In genomic region chr2:127539494-127539893, GRCm38 (mm10) we compare ENCODE assay signal across 9 mouse cellular contexts. TPM values are rescaled to one million over a fixed set of nuclear protein-coding genes. Genes with fewer than 3 reads are reported as not detected.
DNase-seq lines count a peak whose midpoint lies in the region; ATAC-seq and TF ChIP-seq lines count a peak whose summit lies in the region.
"Had no signal": no experiment of that assay in that cellular context is flagged by ENCODE, and none has a peak within 500 bp of the region (broad histone marks: within the 10 kb centered on the region; RNA-seq: fewer than 3 reads in every experiment).

No protein-coding gene starts in this region.

- H3K4me3 ChIP-seq in forebrain, postnatal 0 days (ENCODE audit: low read depth, low read length): no peak overlapping the region
- no peak overlapping the region for H3K4me3 ChIP-seq in forebrain, embryonic 11.5 days (ENCODE audit: low read depth, low read length)
- H3K4me3 ChIP-seq: liver, embryonic 15.5 days had no signal

- peaks cover 31% of the 10 kb centered on the region for H3K27me3 ChIP-seq in forebrain, postnatal 0 days (ENCODE audit: insufficient read depth, low read length)
- H3K27me3 ChIP-seq in forebrain, embryonic 11.5 days (ENCODE audit: control insufficient read depth, insufficient read depth, low read length): peaks cover 34% of the 10 kb centered on the region

- no peaks in the 10 kb centered on the region for H3K9me3 ChIP-seq in forebrain, postnatal 0 days (ENCODE audit: low read length)
- no peaks in the 10 kb centered on the region for H3K9me3 ChIP-seq in forebrain, embryonic 11.5 days (ENCODE audit: control insufficient read depth, low read length)
- H3K9me3 ChIP-seq: liver, embryonic 15.5 days had no signal

- H3K36me3 ChIP-seq in forebrain, postnatal 0 days (ENCODE audit: insufficient read depth): no peaks in the 10 kb centered on the region
- no peaks in the 10 kb centered on the region for H3K36me3 ChIP-seq in forebrain, embryonic 11.5 days (ENCODE audit: control insufficient read depth, insufficient read depth, low read length)
- H3K36me3 ChIP-seq: liver, embryonic 15.5 days had no signal

- H3K27ac ChIP-seq in forebrain, postnatal 0 days (ENCODE audit: low read depth, low read length): no peak overlapping the region
- no peak overlapping the region for H3K27ac ChIP-seq in forebrain, embryonic 11.5 days (ENCODE audit: low read depth, low read length)
- H3K27ac ChIP-seq: liver, embryonic 15.5 days had no signal

- no peak overlapping the region for H3K4me2 ChIP-seq in forebrain, postnatal 0 days (ENCODE audit: low read depth)
- H3K4me2 ChIP-seq in forebrain, embryonic 11.5 days (ENCODE audit: low read depth, low read length, severe bottlenecking): no peak overlapping the region
- H3K4me2 ChIP-seq: liver, embryonic 15.5 days had no signal

- no peak overlapping the region for H3K9ac ChIP-seq in forebrain, postnatal 0 days
- H3K9ac ChIP-seq in forebrain, embryonic 11.5 days (ENCODE audit: low read length): no peak overlapping the region
- H3K9ac ChIP-seq: liver, embryonic 15.5 days had no signal

- peak; percentile 16 for DNase-seq in forebrain, postnatal 0 days
- DNase-seq in forebrain, embryonic 11.5 days (ENCODE audit: low spot score): no peak
- DNase-seq in lung, postnatal 10 days: peak; percentile 9
- no peak for DNase-seq in lung, postnatal 25 days (ENCODE audit: low spot score)
- peak; percentile 57 for DNase-seq in cerebellum, adult 11-12 months
- peak; percentile 44 for DNase-seq in retina, postnatal 1 day
- no peak for DNase-seq in gastrocnemius, postnatal 25 days
- DNase-seq in layer of hippocampus, adult 9-10 months (ENCODE audit: low spot score): no peak

- WGBS in forebrain, postnatal 0 days: 24% methylated on average over 4 of the region's 4 CpGs
- 17% methylated on average over 4 of the region's 4 CpGs for WGBS in forebrain, embryonic 11.5 days

- no peaks in the 10 kb centered on the region for H3K4me1 ChIP-seq in forebrain, postnatal 0 days (ENCODE audit: insufficient read depth)
- H3K4me1 ChIP-seq in forebrain, embryonic 11.5 days (replicated peaks; ENCODE audit: control insufficient read depth, insufficient read depth, low read length): 0 out of 2 replicates have a peak, but pooled peaks cover 2% of the 10 kb centered on the region
- H3K4me1 ChIP-seq: liver, embryonic 15.5 days had no signal

- TF ChIP-seq CTCF in forebrain, postnatal 0 days (IDR thresholded peaks at IDR 0.05; ENCODE audit: low read depth): peak; percentile 48

- ATAC-seq in forebrain, postnatal 0 days: no peak
- ATAC-seq in forebrain, embryonic 11.5 days (replicated peaks; ENCODE audit: low FRiP score): no peak

RNA-seq across cellular contexts. Expression of gene Prom2, which starts 1.8 kb away (rescaled TPM):
- total RNA-seq in forebrain, postnatal 0 days (2014; rRNA removed): not detected in 2 replicates
- polyA plus RNA-seq in forebrain, postnatal 0 days (2015; fragmentation: Nextera tagmentation; extraction: Ambion mirVana): 0.04 TPM in 1 of 2 replicates, not detected in the other
- 0.48 and 0.63 TPM in 2 replicates for polyA plus RNA-seq in forebrain, embryonic 11.5 days (2014; fragmentation: Nextera tagmentation; extraction: Ambion mirVana)
- total RNA-seq in gastrocnemius, postnatal 25 days (2021): not detected
- polyA plus RNA-seq: liver, embryonic 15.5 days had no signal

RNA-seq across cellular contexts. Expression of gene Kcnip3, which starts 17.6 kb away (rescaled TPM):
- 27.8 and 31.2 TPM in 2 replicates for total RNA-seq in forebrain, postnatal 0 days (2014; rRNA removed)
- polyA plus RNA-seq in forebrain, postnatal 0 days (2015; fragmentation: Nextera tagmentation; extraction: Ambion mirVana): 15.8 and 20.1 TPM in 2 replicates
- 4.6 and 6.3 TPM in 2 replicates for polyA plus RNA-seq in forebrain, embryonic 11.5 days (2014; fragmentation: Nextera tagmentation; extraction: Ambion mirVana)
- total RNA-seq in gastrocnemius, postnatal 25 days (2021): under 1 TPM; 0.28 to 0.38 TPM

RNA-seq across cellular contexts. Expression of gene Zfp661, which starts 47.4 kb away (rescaled TPM):
- 7.4 and 8.2 TPM in 2 replicates for total RNA-seq in forebrain, postnatal 0 days (2014; rRNA removed)
- 4.1 and 5.0 TPM in 2 replicates for polyA plus RNA-seq in forebrain, postnatal 0 days (2015; fragmentation: Nextera tagmentation; extraction: Ambion mirVana)
- 7.2 and 8.9 TPM in 2 replicates for polyA plus RNA-seq in forebrain, embryonic 11.5 days (2014; fragmentation: Nextera tagmentation; extraction: Ambion mirVana)
- total RNA-seq in gastrocnemius, postnatal 25 days (2021): 1 to 10 TPM; 1.7 to 2.1 TPM

RNA-seq across cellular contexts. Expression of gene Mrps5, which starts 47.5 kb away (rescaled TPM):
- 65.9 and 85.2 TPM in 2 replicates for total RNA-seq in forebrain, postnatal 0 days (2014; rRNA removed)
- 142 and 159 TPM in 2 replicates for polyA plus RNA-seq in forebrain, postnatal 0 days (2015; fragmentation: Nextera tagmentation; extraction: Ambion mirVana)
- 159 and 167 TPM in 2 replicates for polyA plus RNA-seq in forebrain, embryonic 11.5 days (2014; fragmentation: Nextera tagmentation; extraction: Ambion mirVana)
- total RNA-seq in gastrocnemius, postnatal 25 days (2021): 10 to 100 TPM; 78.9 to 79.3 TPM

Comparison
In these comparisons a context has a peak if more than half of its experiments do, and no peak if none do; other contexts are left out.
1. DNase-seq: peak in forebrain, postnatal 0 days (single experiment), lung, postnatal 10 days (single experiment), cerebellum, adult 11-12 months (single experiment) and retina, postnatal 1 day (single experiment); none in forebrain, embryonic 11.5 days (single experiment), lung, postnatal 25 days (single experiment), gastrocnemius, postnatal 25 days (single experiment) and layer of hippocampus, adult 9-10 months (single experiment).
2. RNA of gene Kcnip3, which starts 17.6 kb away (total RNA-seq): 27.8 to 31.2 TPM in forebrain, postnatal 0 days; 0.28 to 0.38 TPM in gastrocnemius, postnatal 25 days; every median in the first group is over 10 times any median in the second.